Mouse (Mus musculus) neural tube, embryonic 10.5 days (tissue): ENCODE results near the gene Cdc42bpg.
A peak's percentile ranks its signal among the peaks of the same experiment; 100 is the strongest.
"Not testable (repeated sequence)": the region's sequence is repeated elsewhere in the genome, so short reads cannot be mapped to it uniquely, and the experiment has no call there.

Source experiments
- DNase-seq: peaks from one replicate; pipeline ENCODE4 v3.0.0-alpha.2; 2017; ENCODE audit warnings: low spot score; ENCODE audit errors: extremely low spot score

Gene Cdc42bpg

DNA sequence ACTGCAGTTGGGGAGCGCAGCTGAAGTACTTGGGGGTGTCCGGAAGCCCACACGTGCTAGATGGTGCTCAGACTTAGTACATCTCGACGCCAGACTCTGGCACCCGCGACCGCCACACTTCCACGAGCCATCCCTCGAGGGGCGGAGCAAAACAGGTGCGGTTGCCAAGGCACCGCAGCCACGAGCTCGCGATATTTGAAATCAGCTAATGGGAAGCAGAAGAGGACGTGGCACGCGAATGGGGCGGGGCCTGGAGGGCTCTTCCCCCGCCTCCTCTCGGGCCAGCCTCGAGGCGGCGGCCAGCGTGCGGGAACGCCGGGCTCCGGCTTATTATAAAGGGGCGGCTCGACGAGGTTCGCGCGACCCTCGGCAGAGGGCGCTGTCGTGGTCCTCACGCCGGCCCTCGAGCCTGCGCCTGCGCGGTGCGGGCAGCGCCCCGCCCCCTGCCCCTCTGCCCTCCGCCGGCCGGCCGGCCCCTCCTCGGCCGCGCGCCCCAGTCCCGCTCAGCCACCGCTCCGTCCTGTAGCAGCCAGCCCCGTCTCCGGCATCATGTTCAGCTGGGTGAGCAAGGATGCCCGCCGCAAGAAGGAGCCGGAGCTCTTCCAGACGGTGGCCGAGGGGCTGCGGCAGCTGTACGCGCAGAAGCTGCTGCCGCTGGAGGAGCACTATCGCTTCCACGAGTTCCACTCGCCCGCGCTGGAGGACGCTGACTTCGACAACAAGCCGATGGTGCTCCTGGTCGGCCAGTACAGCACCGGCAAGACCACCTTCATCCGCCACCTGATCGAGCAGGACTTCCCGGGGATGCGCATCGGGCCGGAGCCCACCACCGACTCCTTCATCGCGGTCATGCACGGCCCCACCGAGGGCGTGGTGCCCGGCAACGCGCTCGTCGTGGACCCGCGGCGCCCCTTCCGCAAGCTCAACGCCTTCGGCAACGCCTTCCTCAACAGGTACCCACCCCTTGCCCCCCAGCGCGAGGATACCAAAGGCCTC, 29.5 kb upstream of the Cdc42bpg start, which contains the start of gene Ehd1:
Gene Ehd1 (plus strand): TSS at position 300 of the 996 bp plus-strand sequence.
- peak; percentile 97 for DNase-seq

DNA sequence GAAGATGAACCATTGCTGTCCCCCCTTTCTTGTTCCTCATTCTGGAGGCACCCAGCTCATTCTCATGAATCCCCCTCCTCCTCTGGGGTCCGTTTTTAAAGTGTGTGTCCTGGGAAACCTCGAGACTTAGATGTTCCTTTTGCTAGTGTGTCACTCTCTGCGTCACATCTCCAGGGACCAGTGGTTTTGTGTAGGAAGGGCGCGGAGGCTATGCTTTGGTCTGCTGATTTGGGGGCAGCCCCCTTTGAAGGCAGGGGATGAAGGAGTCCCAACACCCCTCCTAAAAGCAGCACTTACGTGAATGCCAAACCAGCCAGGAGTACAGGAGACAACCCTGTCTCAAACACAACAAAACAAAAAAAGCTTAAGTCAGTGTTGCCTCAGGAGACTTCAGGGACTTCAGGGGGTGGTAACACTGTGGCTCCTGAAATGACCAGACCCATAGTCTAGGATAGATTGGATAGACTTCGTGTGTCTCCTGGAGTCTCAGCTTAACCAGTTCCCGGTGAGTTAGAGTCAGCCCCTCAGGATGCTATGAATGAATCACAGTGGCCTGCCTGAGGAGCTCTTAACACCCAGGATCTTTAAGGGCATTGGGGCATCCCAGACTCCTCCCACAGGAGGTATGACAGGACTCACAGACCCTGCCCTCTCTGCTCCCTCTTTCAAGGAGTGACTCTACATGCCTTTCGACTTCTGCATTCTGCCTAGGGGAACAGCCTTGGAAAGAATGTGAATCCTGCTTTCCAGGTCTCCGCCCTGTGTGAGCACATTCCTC, 28.4 kb upstream of the Cdc42bpg start:
- DNase-seq: peak; percentile 40

DNA sequence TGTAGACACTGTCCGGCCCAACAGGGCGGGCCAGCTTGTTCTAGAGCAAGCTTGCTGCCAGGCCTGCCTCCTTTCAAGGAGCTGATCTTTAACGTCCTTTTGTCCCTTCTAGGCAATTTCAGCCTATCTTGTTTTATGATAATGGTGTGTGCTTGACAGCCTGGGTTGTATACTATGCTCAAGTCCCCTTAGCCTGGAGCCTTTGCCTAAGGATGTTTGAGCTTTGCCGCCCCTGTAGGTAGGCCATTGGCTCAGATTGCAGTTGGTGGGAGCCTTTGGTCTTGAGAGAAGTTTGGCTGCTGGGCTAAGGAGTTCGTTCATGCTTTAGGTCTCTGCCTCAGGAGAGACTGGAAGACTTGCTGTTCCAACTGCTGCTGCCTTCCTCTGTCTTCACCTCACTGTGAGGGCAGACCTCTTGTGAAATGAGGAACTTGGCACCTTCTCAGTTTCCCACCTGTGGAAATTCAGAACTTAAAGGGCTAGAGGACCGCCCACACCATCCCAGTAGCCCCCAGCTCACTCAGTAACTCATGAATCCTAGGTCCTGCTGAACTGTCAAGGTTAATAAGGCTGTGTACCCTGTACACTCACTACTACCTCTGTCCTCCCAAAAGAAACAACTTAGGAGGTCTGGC, 27.7 kb upstream of the Cdc42bpg start:
- no peak for DNase-seq

DNA sequence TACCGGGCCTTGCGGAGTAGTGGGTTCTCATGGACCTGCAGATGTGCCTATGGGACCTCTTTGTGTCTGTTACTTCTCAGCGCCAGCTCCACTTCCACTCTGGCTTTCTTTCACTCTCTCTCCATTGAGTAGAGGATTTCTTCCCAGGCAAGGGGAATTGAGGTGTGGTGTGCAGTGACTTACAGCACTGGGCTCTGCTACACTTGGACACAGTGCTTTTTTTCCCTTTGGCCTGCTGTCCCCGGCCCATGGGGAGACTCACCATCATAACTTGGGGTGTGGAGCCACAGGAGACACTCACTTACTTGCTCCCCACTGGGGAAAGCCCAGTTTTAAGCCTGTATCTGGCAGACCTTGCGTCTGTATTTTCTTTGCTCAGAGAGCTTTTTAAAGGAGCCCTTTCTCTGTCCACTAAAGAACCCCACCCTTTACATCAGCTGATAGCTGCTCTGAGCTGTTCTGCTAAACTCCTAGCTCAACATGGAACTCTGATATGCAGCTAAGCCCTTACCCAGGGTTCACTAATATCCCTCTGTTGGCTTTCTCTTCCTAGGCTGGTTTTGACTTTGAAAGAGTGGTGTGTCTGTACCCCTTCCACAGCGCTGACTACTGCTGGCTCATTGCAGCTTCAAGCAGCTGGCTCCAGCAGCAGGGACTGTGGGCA, 26.6 kb upstream of the Cdc42bpg start:
- no peak for DNase-seq

DNA sequence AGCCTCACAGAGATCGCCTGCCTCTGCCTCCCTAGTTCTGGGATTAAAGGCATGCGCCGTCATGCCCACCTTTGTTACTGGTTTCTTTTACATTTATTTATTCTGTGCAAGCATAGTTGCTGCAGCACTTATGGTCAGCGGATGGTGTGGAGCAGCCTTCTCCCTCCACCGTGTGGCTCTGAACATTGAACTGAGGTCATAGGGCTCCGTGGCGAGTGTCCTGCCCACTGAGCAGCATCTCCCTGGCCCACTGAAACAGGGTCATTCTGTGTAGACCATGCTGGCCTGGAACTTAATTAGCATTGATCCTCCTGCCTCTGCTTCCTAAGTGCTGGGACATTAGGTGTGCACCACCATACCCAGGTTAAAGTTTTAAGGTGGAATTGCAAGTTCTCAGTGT, 25.7 kb upstream of the Cdc42bpg start:
- DNase-seq: no peak

DNA sequence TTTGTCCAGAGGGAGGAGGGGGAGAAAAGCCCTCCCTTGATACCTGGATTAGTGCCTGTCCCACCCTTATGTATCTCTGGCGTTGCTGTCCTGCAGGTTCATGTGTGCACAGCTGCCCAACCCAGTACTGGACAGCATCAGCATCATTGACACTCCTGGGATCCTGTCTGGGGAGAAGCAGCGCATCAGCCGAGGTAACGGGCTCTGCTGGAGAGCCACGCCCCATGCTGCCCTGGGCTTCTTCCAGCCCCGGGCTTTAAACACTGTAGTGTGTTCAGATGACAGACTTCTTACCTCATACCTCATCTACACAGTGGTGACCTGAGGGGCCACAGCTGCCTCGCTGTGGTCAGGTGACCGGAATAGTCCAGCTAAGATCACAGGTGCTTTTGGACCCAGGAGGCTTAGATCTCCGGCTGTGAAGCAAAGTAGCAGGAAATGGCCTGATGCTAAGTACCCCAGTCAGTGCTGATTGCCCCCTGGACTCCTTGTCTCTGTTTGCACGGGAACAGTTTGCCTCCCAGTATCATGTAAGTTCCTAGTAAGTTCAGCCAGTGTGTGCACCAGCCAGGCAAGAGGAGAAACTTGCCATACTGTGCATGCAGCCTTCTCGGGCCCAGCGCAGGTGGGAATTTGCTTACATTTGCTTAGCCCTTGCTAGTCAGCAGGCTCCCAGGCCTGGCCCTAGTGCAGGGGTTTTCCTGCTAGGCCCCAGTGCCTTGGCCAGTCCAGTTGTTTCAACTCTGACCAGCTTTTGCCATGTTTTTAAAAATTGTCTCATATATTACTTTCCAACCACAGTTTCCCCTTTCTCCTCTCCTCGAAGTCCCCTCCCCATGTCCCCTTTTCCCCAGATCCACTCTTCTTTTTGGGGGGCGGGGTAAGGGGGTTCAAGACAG, 24.9 kb upstream of the Cdc42bpg start:
- DNase-seq: no peak

DNA sequence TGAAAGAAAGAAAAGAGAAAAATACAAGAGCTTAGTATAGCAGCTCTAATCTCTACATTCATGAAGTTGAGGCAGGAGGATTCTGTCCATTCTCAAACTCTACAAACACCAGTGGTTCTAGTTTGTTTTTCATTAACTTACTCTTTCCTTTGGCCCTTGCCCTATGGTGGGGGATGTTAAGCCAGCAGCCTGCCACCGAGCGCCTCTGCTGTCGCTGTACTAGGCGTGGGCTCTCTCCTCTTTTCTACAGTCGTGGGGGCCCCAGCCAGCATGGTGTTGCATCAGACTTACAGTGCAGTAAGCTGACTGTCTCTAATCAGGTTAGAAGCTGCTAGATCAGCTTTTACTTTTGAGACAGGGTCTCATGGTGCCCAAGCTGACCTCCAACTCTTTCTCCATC, 23.3 kb upstream of the Cdc42bpg start:
- no peak for DNase-seq

DNA sequence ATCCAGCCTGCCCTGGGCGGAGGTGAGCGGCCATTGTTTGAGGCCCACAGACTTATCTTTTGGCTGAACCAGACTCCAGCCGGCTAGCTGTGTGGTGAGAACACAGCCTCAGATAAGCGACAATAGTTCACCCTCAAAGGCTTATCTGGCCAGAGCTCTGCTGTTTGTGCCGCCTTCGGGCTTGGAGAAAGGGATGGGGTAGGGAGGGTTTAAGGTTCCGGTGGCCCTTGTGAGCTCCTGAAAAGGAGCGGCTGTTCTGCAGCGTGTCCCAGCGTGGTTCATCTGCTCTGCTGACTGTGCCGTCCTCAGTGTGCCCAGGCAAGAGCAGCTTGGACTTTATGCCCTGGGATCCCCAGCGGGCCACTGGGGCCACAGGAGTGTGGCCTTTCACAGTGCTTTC, 21.8 kb upstream of the Cdc42bpg start:
- no peak for DNase-seq

DNA sequence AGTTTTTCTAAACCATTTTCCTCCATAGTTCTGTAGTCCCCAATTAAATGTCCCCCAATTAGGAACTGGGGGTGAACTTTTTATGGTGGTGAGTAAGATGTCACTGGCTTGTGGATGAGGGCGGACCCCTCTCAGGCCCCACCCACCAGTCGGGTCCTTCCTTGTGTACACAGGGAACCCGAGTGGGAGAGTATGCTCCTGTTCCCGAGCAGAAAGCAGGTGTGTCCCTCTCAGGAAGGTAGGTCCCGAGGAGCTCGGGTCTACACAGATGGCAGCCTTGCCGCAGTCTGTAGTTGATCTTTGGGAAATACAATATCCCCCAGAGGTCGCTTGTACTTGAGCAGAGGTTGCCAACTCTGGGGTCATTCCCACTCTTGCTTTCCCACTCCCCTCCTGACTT, 21.0 kb upstream of the Cdc42bpg start:
- DNase-seq: no peak

DNA sequence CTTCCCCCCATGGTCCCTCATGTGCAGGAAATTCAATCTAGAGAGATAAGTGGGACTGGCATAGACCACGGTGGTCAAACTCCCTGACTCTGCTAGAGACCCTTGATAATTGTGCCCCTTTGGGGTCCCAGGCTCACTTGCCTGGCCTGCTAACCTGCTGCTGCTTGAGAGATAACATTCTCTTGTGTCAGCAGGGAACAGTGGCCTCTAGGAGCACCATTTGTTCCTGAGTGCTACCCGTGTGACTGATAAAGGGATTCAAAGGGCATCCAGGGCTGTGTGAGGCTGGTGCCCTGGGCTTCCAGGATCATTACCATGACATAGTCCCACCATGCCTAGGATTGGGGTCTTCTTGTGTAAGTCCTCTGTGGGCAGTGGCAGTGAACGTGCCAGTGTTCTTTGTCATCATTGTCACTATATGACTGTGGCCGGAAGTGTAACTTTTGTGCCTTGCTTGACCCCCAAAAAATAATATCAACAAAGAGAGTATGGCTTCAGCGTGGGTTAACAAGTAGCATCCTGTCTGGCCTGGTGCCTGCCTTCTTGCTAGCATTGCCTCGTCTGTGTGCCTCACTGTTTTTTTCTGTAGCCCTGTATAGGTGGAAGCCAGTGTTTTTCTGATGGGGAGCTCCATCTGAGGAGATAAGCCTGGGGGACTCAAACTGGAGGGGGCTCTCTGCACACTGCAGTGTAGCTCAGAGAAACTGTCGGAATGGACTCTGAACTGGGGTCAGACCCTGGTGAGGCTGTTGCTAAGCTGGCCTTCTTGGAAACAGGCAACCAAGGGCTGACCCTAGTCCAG, 20.4 kb upstream of the Cdc42bpg start:
- no peak for DNase-seq

DNA sequence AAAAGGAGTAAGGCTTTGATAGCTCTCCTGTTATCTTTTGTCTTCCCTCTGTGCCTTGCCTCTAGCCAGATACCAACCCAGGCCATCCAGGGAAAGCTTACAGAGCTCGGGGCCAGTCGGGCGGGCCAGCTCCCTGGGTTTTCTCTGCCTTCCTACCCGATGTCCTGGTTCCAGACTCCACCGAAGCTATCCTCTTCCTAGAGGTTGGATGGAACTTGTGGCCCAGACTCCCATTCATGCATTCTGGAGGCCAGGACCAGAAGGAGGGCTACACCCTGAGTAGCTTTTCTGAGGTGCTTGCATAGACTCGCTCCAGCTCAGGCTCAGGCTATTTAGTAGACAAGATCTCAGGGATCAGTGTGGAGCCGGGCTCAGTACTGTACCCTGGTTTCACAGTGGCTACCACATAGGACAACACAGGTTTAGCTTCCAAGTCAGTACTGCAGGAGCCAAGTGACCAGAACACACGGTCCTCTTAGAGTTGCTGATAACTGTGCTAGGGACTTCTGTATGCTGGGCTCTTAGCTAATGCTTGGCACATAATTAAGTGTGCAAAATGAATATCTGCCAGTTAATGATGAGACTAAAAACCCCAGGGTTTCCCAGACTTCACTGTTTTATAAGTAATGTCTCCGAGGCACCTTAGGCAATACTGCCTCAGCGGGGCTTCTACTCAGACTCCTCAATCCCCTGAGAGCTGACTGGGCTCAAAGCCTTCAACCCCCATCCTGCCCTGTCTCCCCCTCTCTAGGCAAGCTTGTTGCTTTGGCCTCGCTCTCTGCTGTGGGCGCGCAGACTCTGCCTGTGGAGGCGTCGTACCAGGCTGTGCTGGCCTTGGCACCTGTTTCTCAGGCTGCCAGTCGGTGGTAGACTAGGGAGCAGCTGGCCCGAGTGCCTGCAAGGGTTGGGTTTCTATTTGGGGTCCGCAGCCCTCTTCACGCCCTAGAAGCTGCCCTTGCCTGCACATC, 19.5 kb upstream of the Cdc42bpg start:
- no peak for DNase-seq

DNA sequence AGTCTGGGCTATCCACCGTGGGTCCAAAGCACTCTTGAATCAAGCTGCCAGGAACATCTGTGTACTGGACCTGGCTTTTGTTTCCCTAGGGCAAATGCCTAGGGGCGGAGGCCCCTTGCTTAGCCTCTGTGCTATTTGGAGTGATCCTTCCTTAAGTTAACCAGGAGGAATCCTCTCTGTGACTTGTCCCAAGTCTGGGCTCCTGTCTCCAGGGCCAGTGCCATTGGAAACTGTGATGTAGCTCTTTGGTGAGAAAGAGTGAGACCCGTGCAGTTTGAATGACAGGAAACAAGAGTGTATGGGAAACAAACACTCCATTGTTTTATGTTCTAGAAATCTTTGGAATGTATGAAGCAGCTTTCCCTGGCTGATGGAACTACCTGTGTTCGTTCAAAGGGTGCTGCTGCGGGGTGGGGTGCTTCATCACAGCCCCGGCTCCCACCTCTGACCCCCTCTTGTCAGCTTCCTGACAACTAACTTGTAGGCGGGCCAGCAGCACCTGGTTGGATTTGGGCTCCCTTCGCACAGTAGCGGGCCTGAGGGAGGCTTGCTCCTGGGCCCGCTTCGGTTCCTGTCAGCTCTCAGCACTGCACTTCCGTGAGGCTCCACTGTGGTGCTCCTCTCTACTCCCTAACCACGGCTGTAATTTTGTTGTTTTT, 17.9 kb upstream of the Cdc42bpg start:
- no peak for DNase-seq

DNA sequence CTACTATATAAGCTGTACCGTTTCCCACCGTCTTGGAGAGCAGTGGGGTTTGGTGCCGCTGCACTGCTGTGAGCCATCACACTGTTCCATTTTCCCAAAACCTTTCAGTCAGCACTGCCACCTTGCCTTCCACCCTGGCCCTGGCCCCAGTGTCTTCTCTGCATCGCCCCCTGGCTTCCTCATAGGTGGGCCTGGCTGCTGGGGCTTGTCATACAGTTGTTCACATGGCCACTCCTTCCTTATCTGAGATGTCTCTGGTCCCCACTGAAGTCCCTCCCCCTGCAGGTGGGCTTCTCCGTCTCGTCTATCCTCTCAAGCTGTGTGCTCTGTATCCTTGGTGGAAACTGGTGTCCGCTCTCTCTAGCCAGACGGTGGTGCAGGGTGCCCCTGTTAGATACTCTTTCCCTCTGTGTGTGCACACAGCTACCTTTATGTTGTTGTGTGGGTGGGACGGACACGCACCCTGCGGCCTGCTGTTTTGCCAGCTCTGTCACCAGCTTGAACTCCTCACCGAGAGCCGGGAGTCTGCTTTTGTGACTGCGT, 16.5 kb upstream of the Cdc42bpg start:
- no peak for DNase-seq

DNA sequence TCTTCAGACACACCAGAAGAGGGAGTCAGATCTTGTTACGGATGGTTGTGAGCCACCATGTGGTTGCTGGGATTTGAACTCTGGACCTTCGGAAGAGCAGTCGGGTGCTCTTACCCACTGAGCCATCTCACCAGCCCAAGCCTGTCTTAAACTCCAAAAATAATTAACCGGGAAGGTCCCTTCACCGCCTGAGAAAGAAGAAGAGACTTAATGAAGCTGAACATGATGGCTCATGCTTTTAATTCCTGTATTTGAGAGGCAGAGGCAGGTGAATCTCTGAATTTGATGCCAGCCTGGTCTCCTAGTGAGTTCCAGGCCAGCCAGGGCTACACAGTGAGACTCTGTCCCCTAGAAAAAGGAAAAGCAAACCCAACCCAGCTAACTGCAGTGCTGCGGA, 15.5 kb upstream of the Cdc42bpg start:
- not testable (repeated sequence) for DNase-seq

DNA sequence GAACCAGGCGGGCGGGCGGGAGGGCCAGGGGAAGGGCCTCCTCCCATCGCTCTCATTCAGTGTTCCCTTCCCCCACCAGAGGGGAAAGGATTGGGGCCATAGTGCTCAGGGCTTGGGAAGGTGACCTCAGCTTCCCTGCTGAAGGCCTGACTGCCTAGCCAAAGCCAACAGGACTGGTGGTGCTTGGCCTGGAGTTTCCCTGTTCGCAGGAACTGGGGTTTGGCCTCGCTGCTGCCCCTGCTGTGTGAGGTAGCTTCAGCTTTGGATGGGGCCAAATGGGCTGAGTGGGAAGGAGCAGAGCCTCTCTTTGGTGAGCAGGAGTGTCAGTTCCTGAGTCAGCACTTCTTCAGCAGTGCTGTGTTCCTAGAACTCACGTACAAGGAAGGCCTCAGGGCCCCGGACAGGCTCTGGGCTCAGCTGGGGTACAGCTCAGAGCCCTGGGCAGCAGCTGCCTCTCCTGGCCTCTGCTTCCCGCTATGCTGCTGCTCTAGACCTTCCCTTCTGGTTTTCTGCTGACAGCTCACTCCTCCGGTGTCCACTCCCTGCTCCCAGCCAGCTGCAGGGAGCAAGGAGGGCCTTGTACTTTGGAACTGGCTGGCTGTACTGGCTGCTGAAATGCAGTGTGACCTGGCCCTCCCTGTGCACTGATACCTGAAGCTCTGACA, 15.0 kb upstream of the Cdc42bpg start:
- no peak for DNase-seq

DNA sequence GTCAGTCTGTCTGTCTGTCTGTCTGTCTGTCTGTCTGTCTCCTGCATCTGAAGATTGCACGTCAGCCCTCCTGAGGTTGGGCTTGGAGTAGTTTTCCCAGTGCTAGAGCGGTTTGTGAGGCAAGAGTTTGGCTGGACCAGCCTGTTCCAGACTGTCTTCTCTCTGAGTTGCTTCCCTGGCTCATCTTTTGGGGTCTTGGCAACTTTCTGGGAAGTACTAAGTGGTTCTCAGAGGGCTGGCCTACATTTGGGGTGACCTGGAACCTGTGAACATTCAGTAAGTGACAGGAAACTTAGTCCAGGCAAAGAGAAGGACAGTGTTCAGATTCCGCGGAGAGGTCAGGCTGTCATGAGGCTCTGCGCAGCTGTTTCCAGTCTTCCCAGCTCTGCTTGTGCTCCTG, 14.0 kb upstream of the Cdc42bpg start:
- DNase-seq: no peak

DNA sequence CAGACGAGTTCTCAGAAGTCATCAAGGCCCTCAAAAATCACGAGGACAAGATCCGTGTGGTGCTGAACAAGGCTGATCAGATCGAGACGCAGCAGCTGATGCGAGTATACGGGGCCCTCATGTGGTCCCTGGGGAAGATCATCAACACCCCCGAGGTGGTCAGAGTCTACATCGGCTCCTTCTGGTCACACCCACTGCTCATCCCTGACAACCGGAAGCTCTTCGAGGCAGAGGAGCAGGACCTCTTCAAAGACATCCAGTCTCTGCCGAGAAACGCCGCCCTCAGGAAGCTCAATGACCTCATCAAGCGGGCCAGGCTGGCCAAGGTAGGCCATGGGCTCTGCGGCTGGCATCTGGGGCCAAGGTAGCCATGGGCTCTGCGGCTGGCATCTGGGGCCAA, 12.0 kb upstream of the Cdc42bpg start:
- no peak for DNase-seq
